Mouse (Mus musculus) CH12.LX (cell line): ENCODE data around the gene Ccdc172. TPM values are rescaled to one million over a fixed set of nuclear protein-coding genes. Genes with fewer than 3 reads are reported as not detected.

Experiments used
- DNase-seq: peaks from one replicate; pipeline ENCODE4 v3.0.0-alpha.2; 2013; ENCODE audit errors: extremely low read depth
- H3K27ac ChIP-seq: 2 replicates; pipeline ENCODE4 v1.5.1; 2012; ENCODE audit warnings: low read depth, mild to moderate bottlenecking, control low read depth, moderate library complexity; ENCODE audit not compliant: insufficient read depth
- H3K27me3 ChIP-seq: replicated peaks from 2 replicates; pipeline ENCODE3; 2012; ENCODE audit warnings: inconsistent platforms
- H3K36me3 ChIP-seq, 2 experiments: replicated peaks in 1 of 2; 2 replicates each; pipeline versions ENCODE3 to v1.6.1; 2012; ENCODE audit warnings: inconsistent platforms in 1 of 2, low read length in 1 of 2, mild to moderate bottlenecking in 1 of 2, mixed read lengths in 1 of 2, moderate library complexity in 1 of 2; ENCODE audit not compliant: control insufficient read depth in 1 of 2, insufficient read depth in 1 of 2
- H3K4me1 ChIP-seq, 2 experiments: 2 replicates each; pipeline ENCODE4 v1.6.1; 2012; ENCODE audit warnings: inconsistent platforms in 1 of 2, moderate library complexity in 1 of 2; ENCODE audit not compliant: insufficient read depth in 2 of 2, control insufficient read depth in 1 of 2
- H3K4me2 ChIP-seq: 2 replicates; pipeline ENCODE4 v1.6.1; 2012; ENCODE audit warnings: low read depth, mild to moderate bottlenecking, control low read depth; ENCODE audit not compliant: poor library complexity, insufficient read depth, severe bottlenecking
- H3K4me3 ChIP-seq, 3 experiments: fragments of 150-350 bp in 1 of 3; sonication (generic) in 1 of 3; replicated peaks in 1 of 3; 2 replicates each; pipeline versions ENCODE3 to v1.5.1; 2011 to 2012; ENCODE audit warnings: low read depth in 2 of 3, low read length in 2 of 3, mild to moderate bottlenecking in 2 of 3, moderate library complexity in 2 of 3, control low read depth in 1 of 3, improper control_type of control experiment in 1 of 3, inconsistent platforms in 1 of 3, mixed read lengths in 1 of 3; ENCODE audit not compliant: poor library complexity in 1 of 3
- H3K79me2 ChIP-seq: replicated peaks from 2 replicates; pipeline ENCODE4 v1.6.1; 2012; ENCODE audit warnings: mild to moderate bottlenecking, moderate library complexity; ENCODE audit not compliant: control insufficient read depth, poor library complexity, insufficient read depth, severe bottlenecking; ENCODE audit errors: extremely low read depth
- H3K9ac ChIP-seq: 2 replicates; pipeline ENCODE4 v1.6.1; 2012; ENCODE audit warnings: low read depth, mild to moderate bottlenecking, control low read depth, moderate library complexity; ENCODE audit not compliant: insufficient read depth
- H3K9me3 ChIP-seq: replicated peaks from 2 replicates; pipeline ENCODE3; 2012; ENCODE audit warnings: low read length, inconsistent platforms, mixed read lengths
- BHLHE40 ChIP-seq: IDR thresholded peaks from 2 replicates; pipeline ENCODE4 v1.6.1; 2011; ENCODE audit warnings: mild to moderate bottlenecking, low read depth, low read length, improper control_type of control experiment
- CTCF ChIP-seq, 2 experiments: IDR thresholded peaks in 1 of 2; conservative IDR thresholded peaks in 1 of 2; 2 replicates each; pipeline ENCODE4 v1.5.1; 2011 to 2012; ENCODE audit warnings: low read depth in 2 of 2, low read length in 2 of 2, improper control_type of control experiment in 1 of 2, inconsistent platforms in 1 of 2, mild to moderate bottlenecking in 1 of 2, moderate library complexity in 1 of 2
- E2F4 ChIP-seq: IDR thresholded peaks from 2 replicates; pipeline ENCODE4 v1.6.1; 2011; ENCODE audit warnings: low read depth, low read length, improper control_type of control experiment; ENCODE audit not compliant: insufficient replicate concordance
- ELF1 ChIP-seq: IDR thresholded peaks from 2 replicates; pipeline ENCODE4 v1.6.1; 2014; ENCODE audit warnings: low read depth, mild to moderate bottlenecking, inconsistent platforms, low read length, improper control_type of control experiment
- ETS1 ChIP-seq: conservative IDR thresholded peaks from 2 replicates; pipeline ENCODE4 v1.6.1; 2012; ENCODE audit warnings: low read depth, mild to moderate bottlenecking, inconsistent platforms, low read length, improper control_type of control experiment, moderate library complexity
- GABPA ChIP-seq: IDR thresholded peaks from 2 replicates; pipeline ENCODE4 v1.6.1; 2012; ENCODE audit warnings: low read depth, low read length, improper control_type of control experiment, inconsistent platforms; ENCODE audit not compliant: insufficient replicate concordance
- IRF4 ChIP-seq: IDR thresholded peaks from 2 replicates; pipeline ENCODE4 v1.6.1; 2014; ENCODE audit warnings: low read depth, mild to moderate bottlenecking, inconsistent platforms, low read length, improper control_type of control experiment
- JUN ChIP-seq: IDR thresholded peaks from 2 replicates; pipeline ENCODE4 v1.6.1; 2011; ENCODE audit warnings: low read depth, mild to moderate bottlenecking, low read length, improper control_type of control experiment, moderate library complexity; ENCODE audit not compliant: insufficient read depth
- JUND ChIP-seq: conservative IDR thresholded peaks from 2 replicates; pipeline ENCODE4 v1.6.1; 2011; ENCODE audit warnings: low read depth, low read length, improper control_type of control experiment
- KAT2A ChIP-seq: IDR thresholded peaks from 2 replicates; pipeline ENCODE4 v1.6.1; 2012; ENCODE audit warnings: low read length, improper control_type of control experiment, inconsistent platforms; ENCODE audit not compliant: insufficient replicate concordance
- MAFK ChIP-seq: IDR thresholded peaks from 2 replicates; pipeline ENCODE4 v1.6.1; 2011; ENCODE audit warnings: low read length, improper control_type of control experiment; ENCODE audit not compliant: insufficient replicate concordance
- MAZ ChIP-seq: IDR thresholded peaks from 2 replicates; pipeline ENCODE4 v1.6.1; 2012; ENCODE audit warnings: low read depth, mild to moderate bottlenecking, inconsistent platforms, low read length, improper control_type of control experiment, moderate library complexity
- MEF2A ChIP-seq: IDR thresholded peaks from 2 replicates; pipeline ENCODE4 v1.6.1; 2014; ENCODE audit warnings: low read depth, mild to moderate bottlenecking, inconsistent platforms, low read length, improper control_type of control experiment, borderline replicate concordance
- MXI1 ChIP-seq: IDR thresholded peaks from 2 replicates; pipeline ENCODE4 v1.6.1; 2011; ENCODE audit warnings: mild to moderate bottlenecking, low read depth, low read length, improper control_type of control experiment
- MYC ChIP-seq: IDR thresholded peaks from 2 replicates; pipeline ENCODE4 v1.6.1; 2011; ENCODE audit warnings: low read depth, mild to moderate bottlenecking, improper control_type of control experiment, low read length
- NELFE ChIP-seq: IDR thresholded peaks from 2 replicates; pipeline ENCODE4 v1.6.1; 2011; ENCODE audit warnings: low read depth, low read length, improper control_type of control experiment
- NRF1 ChIP-seq: IDR thresholded peaks from 2 replicates; pipeline ENCODE4 v1.6.1; 2014; ENCODE audit warnings: low read depth, mild to moderate bottlenecking, inconsistent platforms, low read length, improper control_type of control experiment, moderate library complexity
- POLR2A ChIP-seq: IDR thresholded peaks from 2 replicates; pipeline ENCODE4 v1.6.1; 2011; ENCODE audit warnings: low read depth, mild to moderate bottlenecking, improper control_type of control experiment, low read length
- POLR2AphosphoS2 ChIP-seq: IDR thresholded peaks from 2 replicates; pipeline ENCODE4 v1.6.1; 2011; ENCODE audit warnings: low read depth, low read length, improper control_type of control experiment
- RAD21 ChIP-seq: IDR thresholded peaks from 2 replicates; pipeline ENCODE4 v1.6.1; 2011; ENCODE audit warnings: low read depth, mild to moderate bottlenecking, low read length, improper control_type of control experiment, moderate library complexity
- SIN3A ChIP-seq: IDR thresholded peaks from 2 replicates; pipeline ENCODE4 v1.6.1; 2012; ENCODE audit warnings: low read length, improper control_type of control experiment, inconsistent platforms
- TCF12 ChIP-seq: IDR thresholded peaks from 2 replicates; pipeline ENCODE4 v1.6.1; 2014; ENCODE audit warnings: low read depth, mild to moderate bottlenecking, inconsistent platforms, low read length, improper control_type of control experiment
- USF1 ChIP-seq: IDR thresholded peaks from 2 replicates; pipeline ENCODE4 v1.6.1; 2014; ENCODE audit warnings: low read depth, mild to moderate bottlenecking, inconsistent platforms, low read length, improper control_type of control experiment
- USF2 ChIP-seq: conservative IDR thresholded peaks from 2 replicates; pipeline ENCODE4 v1.6.1; 2011; ENCODE audit warnings: low read depth, low read length, improper control_type of control experiment
- ZC3H11A ChIP-seq: IDR thresholded peaks from 2 replicates; pipeline ENCODE4 v1.6.1; 2012; ENCODE audit warnings: low read depth, mild to moderate bottlenecking, inconsistent platforms, low read length, improper control_type of control experiment
- ZKSCAN1 ChIP-seq: IDR thresholded peaks from 2 replicates; pipeline ENCODE4 v1.6.1; 2012; ENCODE audit warnings: low read depth, inconsistent platforms, low read length, improper control_type of control experiment, borderline replicate concordance
- ZMIZ1 ChIP-seq: IDR thresholded peaks from 2 replicates; pipeline ENCODE4 v1.6.1; 2012; ENCODE audit warnings: low read depth, mild to moderate bottlenecking, inconsistent platforms, low read length, improper control_type of control experiment
- dilution Hi-C: fragments of 300-500 bp; cut with MboI; formaldehyde crosslinking; loops from 2 replicates; pipeline ENCODE4 v1.14.3; 2020; ENCODE audit warnings: low sequenced_read_pairs; ENCODE audit not compliant: extremely low pct_unique_long_range_greater_than_20kb, extremely low pct_ligation_motif_present
- in situ Hi-C: fragments of 300-500 bp; cut with MboI; formaldehyde crosslinking; loops from 3 replicates; pipeline ENCODE4 v1.14.3; 2019; ENCODE audit warnings: low sequenced_read_pairs, low pct_ligation_motif_present, low pct_unique_long_range_greater_than_20kb, mixed read lengths
- polyA plus RNA-seq: library from polyadenylated mRNA; unstranded; fragments of >175 nt; gene quantifications from 2 replicates; pipeline ENCODE4 v1.2.1, GENCODE M21; 2012; ENCODE audit warnings: low read depth; ENCODE audit not compliant: insufficient read length
- total RNA-seq, 2 experiments: library from RNA; depleted of rRNA; stranded (reverse); fragments of 300-350 nt in 1 of 2; fragments of >200 nt in 1 of 2; gene quantifications; 2 replicates each; pipeline ENCODE4 v1.2.3; 2012 to 2014

The Ccdc172 gene
- total and polyA plus RNA-seq, 3 experiments: not detected

DNA sequence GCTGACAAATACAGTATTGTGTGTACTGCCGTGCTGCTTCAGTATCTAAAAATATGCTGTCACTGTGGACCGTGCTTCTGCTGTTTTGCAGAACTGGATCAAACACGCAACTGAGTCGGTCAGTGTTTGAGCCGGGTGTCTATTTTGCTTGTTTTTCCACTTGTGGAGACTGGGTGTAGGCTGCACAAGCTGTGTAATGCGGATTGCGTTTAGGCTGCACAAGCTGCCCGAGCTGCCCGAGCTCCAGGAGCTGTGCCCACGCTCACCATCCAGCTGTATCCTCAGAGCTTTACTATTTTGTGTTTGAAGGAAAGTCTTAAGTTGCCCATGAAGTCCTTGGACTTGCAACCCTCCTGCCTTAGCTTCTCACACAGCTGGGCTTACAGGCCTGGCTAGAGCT, 24.9 kb downstream of the Ccdc172 start:
- no peak for DNase-seq
- Histone ChIP-seq H3K4me1 (peaks cover 2 to 32% of the 10 kb centered on the region in 2 experiments; a peak in 2 of 4 replicates), H3K4me3 (no peak overlapping the region), H3K79me2 (no peaks in the 10 kb centered on the region), H3K27ac (no peak overlapping the region), H3K4me2 (no peak overlapping the region)
- in situ Hi-C loops: no loop called here
- TF ChIP-seq MAFK (no peak), RAD21 (no peak), MEF2A (no peak), USF1 (no peak), POLR2AphosphoS2 (no peak), POLR2A (no peak), CTCF (conservative IDR thresholded peaks at IDR 0.05 in 1 of 2, IDR thresholded peaks at IDR 0.05 in 1 of 2; ENCODE audit: low read depth in 2 of 2, low read length in 2 of 2) (no peak), ELF1 (no peak), JUN (no peak), SIN3A (no peak), KAT2A (no peak), GABPA (no peak), ETS1 (no peak), TCF12 (no peak), E2F4 (no peak), IRF4 (no peak), ZKSCAN1 (no peak), BHLHE40 (no peak), NRF1 (no peak)
- TF ChIP-seq, all 38 proteins: peak for 0
- Histone ChIP-seq H3K27me3 (no peaks in the 10 kb centered on the region), H3K9me3 (no peaks in the 10 kb centered on the region), H3K36me3 (no peaks in the 10 kb centered on the region), H3K9ac (no peak overlapping the region)
- dilution Hi-C loops: no loop called here

DNA sequence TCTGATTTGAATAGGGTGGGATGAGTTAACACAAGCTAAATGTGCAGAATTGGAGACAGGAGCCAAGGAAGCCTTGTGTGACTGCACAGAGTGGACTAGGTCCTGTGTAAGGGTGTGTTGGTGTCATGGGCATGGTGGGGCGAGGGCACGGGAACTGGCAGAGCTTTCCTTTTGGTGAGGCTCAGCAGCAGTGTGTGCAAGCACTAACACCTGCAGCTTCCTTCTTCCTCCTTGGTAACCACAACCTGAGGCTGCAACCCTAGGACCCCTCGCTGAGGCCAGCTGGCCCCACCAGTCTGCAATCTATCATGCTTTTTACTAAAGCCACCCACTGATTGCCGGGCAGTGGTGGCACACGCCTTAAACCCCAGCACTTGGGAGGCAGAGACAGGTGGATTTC, 28.6 kb downstream of the Ccdc172 start:
- Histone ChIP-seq H3K4me1 (peaks cover 2 to 30% of the 10 kb centered on the region in 2 experiments; a peak in 2 of 4 replicates), H3K79me2 (no peaks in the 10 kb centered on the region), H3K36me3 (no peaks in the 10 kb centered on the region), H3K27me3 (no peaks in the 10 kb centered on the region), H3K9me3 (no peaks in the 10 kb centered on the region), H3K4me2 (no peak overlapping the region), H3K4me3 (no peak overlapping the region), H3K27ac (no peak overlapping the region), H3K9ac (no peak overlapping the region)
- DNase-seq: peak; percentile 14
- dilution Hi-C loops (no loop called here), in situ Hi-C loops (no loop called here)
- TF ChIP-seq USF2 (no peak), NELFE (no peak), JUN (no peak), MAFK (no peak), ZMIZ1 (no peak), CTCF (conservative IDR thresholded peaks at IDR 0.05 in 1 of 2, IDR thresholded peaks at IDR 0.05 in 1 of 2; ENCODE audit: low read depth in 2 of 2, low read length in 2 of 2) (no peak), MYC (no peak), MEF2A (no peak), ZC3H11A (no peak), MXI1 (no peak), E2F4 (no peak), MAZ (no peak), JUND (no peak)
